Mouse (Mus musculus) B cell, adult 67 days (primary cell): ENCODE measurements around the gene Nipsnap3a. TPM values are rescaled to one million over a fixed set of nuclear protein-coding genes. Genes with fewer than 3 reads are reported as not detected.

Experiments used
- total RNA-seq, 2 experiments: library from RNA; stranded (reverse); gene quantifications; 4 replicates each; pipeline ENCODE4 v1.2.4; 2023

Nipsnap3a gene
- total RNA-seq = not detected

DNA sequence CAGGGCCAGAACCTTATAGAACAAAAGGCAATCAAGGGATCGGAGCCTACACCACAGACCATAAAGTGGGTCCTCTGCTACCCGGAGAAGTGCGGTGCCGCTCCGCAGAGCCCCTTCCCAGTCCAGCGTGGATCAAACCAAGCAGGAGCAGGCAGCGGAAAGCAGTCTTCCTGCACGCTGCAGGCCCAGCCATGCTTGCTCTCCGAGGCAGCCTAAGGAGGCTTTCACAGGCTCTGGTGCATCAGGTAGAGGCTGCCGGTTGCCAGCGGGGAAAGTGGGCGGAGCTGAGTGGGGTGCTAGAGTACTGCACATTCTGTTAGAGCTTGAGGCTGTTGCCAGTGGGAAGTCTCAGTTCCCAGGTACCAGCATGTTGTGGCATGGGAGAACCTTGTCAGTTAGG lies at the start of gene Nipsnap3a:
Gene Nipsnap3a, plus strand, starts transcription at position 25 of the 400 bp plus-strand sequence.

DNA sequence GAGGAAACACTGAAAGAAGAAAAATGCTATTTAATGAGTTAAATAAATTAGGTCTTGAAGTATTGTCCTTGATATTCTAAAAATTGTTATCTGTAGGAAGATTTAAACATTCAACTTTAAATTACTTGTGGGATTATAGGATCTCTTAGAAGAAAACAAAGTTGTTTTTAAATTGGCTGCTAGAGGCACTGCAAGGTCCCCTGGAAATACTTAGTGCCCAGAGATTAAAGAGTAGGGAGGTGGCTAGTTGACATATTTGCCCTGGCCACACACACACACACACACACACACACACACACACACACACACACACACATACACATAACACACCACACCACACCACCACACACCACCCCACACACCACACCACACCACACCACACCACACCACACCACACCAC lies 24.8 kb upstream of the Nipsnap3a start, which contains the start of gene Olfr270:
Gene Olfr270, plus strand, starts transcription at position 301 of the 400 bp plus-strand sequence.

DNA sequence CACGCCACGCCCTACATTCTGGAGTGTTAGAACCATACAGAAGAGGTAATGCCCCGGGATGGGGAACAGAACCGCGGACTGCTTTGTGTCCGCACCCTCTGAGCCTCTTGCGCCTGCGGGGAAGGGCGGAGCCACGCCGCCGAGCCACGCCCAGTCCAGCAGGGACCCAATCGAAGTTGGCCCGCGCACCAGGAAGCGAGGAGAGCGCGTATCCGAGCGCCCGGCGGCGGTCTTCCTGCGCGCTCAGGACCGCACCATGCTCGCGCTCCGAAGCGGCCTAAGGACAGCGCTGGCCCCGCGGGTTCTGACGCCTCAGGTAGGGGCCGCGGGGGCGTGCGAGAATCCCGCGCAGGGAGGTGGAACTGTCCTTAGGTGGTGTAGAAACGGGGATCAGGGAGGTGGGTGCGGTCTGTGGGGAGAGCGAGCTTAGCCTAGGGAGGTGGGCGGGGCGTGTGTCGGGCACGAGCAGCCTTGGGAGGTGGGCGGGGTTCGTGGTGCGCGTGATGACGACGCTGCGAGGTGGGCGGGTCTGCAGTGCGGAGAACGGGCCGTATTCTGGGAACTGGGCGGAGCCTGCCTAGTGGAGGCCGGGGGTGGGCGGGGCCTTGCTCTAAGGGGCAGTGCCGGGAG lies 22.8 kb downstream of the Nipsnap3a start, which contains the start of gene Nipsnap3b:
Gene Nipsnap3b, plus strand, starts transcription at position 149 of the 630 bp plus-strand sequence.

Other genes with a start within 250 kb of the Nipsnap3a start
- gene Olfr275, start 174.7 kb upstream of the Nipsnap3a start, total RNA-seq = not detected
- not detected for gene Olfr273, start 130.0 kb upstream of the Nipsnap3a start, total RNA-seq
- gene Olfr272, start 70.1 kb upstream of the Nipsnap3a start, total RNA-seq = not detected
- gene Olfr270, start 24.7 kb upstream of the Nipsnap3a start, total RNA-seq = not detected
- 10 to 100 TPM; 35.8 to 48.5 TPM for gene Nipsnap3b, start 22.6 kb downstream of the Nipsnap3a start, total RNA-seq
- 100 to 1,000 TPM in 1 of 2 experiments, 10 to 100 TPM in 1; 94.1 to 103 TPM for gene Abca1, start 170.6 kb downstream of the Nipsnap3a start, total RNA-seq